8 mouse cellular contexts compared by ENCODE assay signal in the genomic region with DNA sequence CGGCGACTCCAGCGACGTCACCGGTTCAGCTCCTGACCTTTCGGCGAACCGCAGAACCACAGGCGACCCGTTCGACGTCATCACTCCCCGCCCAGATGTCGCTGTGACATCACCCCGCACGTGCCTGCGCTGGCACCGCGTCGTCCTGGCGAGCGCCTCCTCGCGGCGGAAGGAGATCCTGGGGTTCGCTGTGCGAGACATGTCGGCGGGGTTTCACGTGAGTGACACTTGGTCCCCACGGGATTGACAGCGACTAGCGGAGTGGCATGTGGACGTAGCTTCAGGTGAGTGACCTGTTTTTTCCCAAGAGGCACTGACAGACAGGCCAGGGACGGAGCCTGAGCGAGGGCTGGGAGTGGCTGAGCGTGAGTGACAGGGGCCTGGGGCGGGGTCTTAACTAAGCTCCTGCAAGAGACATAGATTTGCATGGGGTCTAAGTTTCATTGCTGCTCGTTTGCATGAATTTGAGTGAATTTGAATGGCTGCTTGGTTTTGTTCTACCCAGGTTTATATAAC.
DNase-seq lines count a peak whose midpoint lies in the region; ATAC-seq lines count a peak whose summit lies in the region.

No protein-coding gene starts in this region.

- H3K27me3 ChIP-seq in hindbrain, embryonic 16.5 days (replicated peaks; ENCODE audit: control insufficient read depth, insufficient read depth, low read length) = no peaks in the 10 kb centered on the region

- H3K27ac ChIP-seq in hindbrain, embryonic 16.5 days (ENCODE audit: low read depth, low read length) = peak overlapping the region; percentile 87
- peak overlapping the region; percentile 80 for H3K27ac ChIP-seq in macrophage

- peak overlapping the region; percentile 68 for H3K4me3 ChIP-seq in hindbrain, embryonic 16.5 days (ENCODE audit: low read length)
- peak overlapping the region; percentile 79 for H3K4me3 ChIP-seq in macrophage (ENCODE audit: inconsistent target)

- H3K9ac ChIP-seq in hindbrain, embryonic 16.5 days (ENCODE audit: low read depth, low read length) = peak overlapping the region; percentile 71

- peak; percentile 95 for DNase-seq in T-cell, adult 2 months (ENCODE audit: low spot score)
- DNase-seq in cerebellum, postnatal 14 days = peak; percentile 98
- DNase-seq in gastrocnemius, adult 18-20 months (ENCODE audit: low spot score) = peak; percentile 93
- peak; percentile 97 to 99 for DNase-seq in left cerebral cortex, adult 18-20 months (ENCODE audit: low spot score in 2 of 2)
- DNase-seq in right cerebral cortex, postnatal 10 days (ENCODE audit: low spot score in 2 of 2) = peak; percentile 97
- DNase-seq in urinary bladder, postnatal 25 days (ENCODE audit: low spot score) = peak; percentile 95

- H3K4me1 ChIP-seq in hindbrain, embryonic 16.5 days (ENCODE audit: control insufficient read depth, insufficient read depth, low read depth, low read length) = peaks cover 4% of the 10 kb centered on the region

- H3K4me2 ChIP-seq in hindbrain, embryonic 16.5 days (ENCODE audit: low read length) = peak overlapping the region; percentile 60

- 22% methylated on average over 39 of the region's 39 CpGs for WGBS in hindbrain, embryonic 16.5 days
- WGBS in macrophage (ENCODE audit: missing documents) = 10% methylated on average over 39 of the region's 39 CpGs

- H3K36me3 ChIP-seq in hindbrain, embryonic 16.5 days (ENCODE audit: control insufficient read depth, insufficient read depth, low read length) = peaks cover 21% of the 10 kb centered on the region
- H3K36me3 ChIP-seq in macrophage (ENCODE audit: inconsistent target) = peaks cover 30% of the 10 kb centered on the region

- H3K9me3 ChIP-seq in hindbrain, embryonic 16.5 days (ENCODE audit: control insufficient read depth, low read length) = peaks cover 2% of the 10 kb centered on the region; the same call in 1 of the 2 replicates

- peaks cover 31% of the 10 kb centered on the region for H3K79me2 ChIP-seq in macrophage (ENCODE audit: inconsistent target)

- ATAC-seq in hindbrain, embryonic 16.5 days = peak; percentile 79

Comparison
In these comparisons a context has a peak if more than half of its experiments do, and no peak if none do; other contexts are left out.
1. Peak in every context shown above with its lines: DNase-seq, ATAC-seq, H3K4me3 ChIP-seq and H3K27ac ChIP-seq.